Mouse (Mus musculus) liver, embryonic 13.5 days (tissue): ENCODE measurements at regions not wholly inside any gene's neighbourhood (a gene's known extent, or its start where the extent isn't known, plus 50 kb on each side); places are given as distances from the start of the nearest gene placed in this dataset.

Experiments
- ATAC-seq: fragments of 200-750 bp; cut with Nextera tagmentation; 2 replicates; pipeline ENCODE4 v1.8.0; 2017; ENCODE audit warnings: low read depth, mild to moderate bottlenecking, moderate number of reproducible peaks, moderate library complexity
- DNase-seq: peaks from one replicate; pipeline ENCODE4 v3.0.0; 2022
- H3K27ac ChIP-seq: fragments of 300-500 bp; sonication (generic); 2 replicates; pipeline ENCODE4 v1.5.1; 2015; ENCODE audit warnings: moderate library complexity, mild to moderate bottlenecking, inconsistent platforms
- H3K27me3 ChIP-seq: fragments of 300-500 bp; sonication (generic); 2 replicates; pipeline ENCODE4 v1.6.1; 2015; ENCODE audit warnings: mild to moderate bottlenecking, inconsistent platforms
- H3K36me3 ChIP-seq: fragments of 300-500 bp; sonication (generic); 2 replicates; pipeline ENCODE4 v1.6.1; 2015; ENCODE audit warnings: mild to moderate bottlenecking, inconsistent platforms
- H3K4me1 ChIP-seq: fragments of 300-500 bp; sonication (generic); replicated peaks from 2 replicates; pipeline ENCODE4 v1.6.1; 2015; ENCODE audit warnings: inconsistent platforms
- H3K4me2 ChIP-seq: fragments of 300-500 bp; sonication (generic); 2 replicates; pipeline ENCODE4 v1.6.1; 2015; ENCODE audit warnings: inconsistent platforms, mild to moderate bottlenecking, moderate library complexity
- H3K4me3 ChIP-seq: fragments of 300-500 bp; sonication (generic); replicated peaks from 2 replicates; pipeline ENCODE4 v1.5.1; 2015; ENCODE audit warnings: mild to moderate bottlenecking, inconsistent platforms
- H3K9ac ChIP-seq: fragments of 300-500 bp; sonication (generic); 2 replicates; pipeline ENCODE4 v1.6.1; 2015; ENCODE audit warnings: mild to moderate bottlenecking, inconsistent platforms
- H3K9me3 ChIP-seq: fragments of 300-500 bp; sonication (generic); replicated peaks from 2 replicates; pipeline ENCODE4 v1.6.1; 2016; ENCODE audit warnings: inconsistent platforms
- WGBS: fragments of 180-500 bp; shearing (Covaris S2); methylation state at CpG from one replicate; pipeline ENCODE4 v1.1.7; 2015; ENCODE audit not compliant: insufficient replicate concordance; 5-methylcytosine and 5-hydroxymethylcytosine counted together

DNA sequence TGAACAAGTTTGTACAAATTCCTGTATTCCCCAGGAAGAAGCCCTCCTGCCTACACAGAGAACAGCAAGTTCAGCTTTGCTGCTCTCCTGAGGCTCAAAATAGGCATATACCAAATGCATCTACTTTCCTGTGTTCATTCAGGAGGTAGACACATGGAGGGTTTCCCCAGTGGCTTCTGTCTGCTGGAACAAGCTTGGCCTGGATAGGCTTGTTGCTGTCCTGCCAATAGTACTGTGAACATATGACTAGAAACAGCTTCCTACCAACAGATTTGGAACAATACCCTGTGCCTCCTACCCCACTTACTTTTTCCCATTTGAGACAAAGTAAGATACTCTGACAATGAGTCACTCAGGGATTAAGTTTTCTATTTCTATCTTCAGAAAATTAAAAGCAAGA, 93.8 kb upstream of the Wdpcp start:
- H3K4me2 ChIP-seq, result no peak overlapping the region
- H3K36me3 ChIP-seq, result no peaks in the 10 kb centered on the region
- ATAC-seq, result no peak
- H3K9ac ChIP-seq, result no peak overlapping the region
- H3K27me3 ChIP-seq, result no peaks in the 10 kb centered on the region
- no peaks in the 10 kb centered on the region for H3K9me3 ChIP-seq
- H3K4me3 ChIP-seq, result no peak overlapping the region
- no peak overlapping the region for H3K27ac ChIP-seq
- no peak for DNase-seq
- no peaks in the 10 kb centered on the region for H3K4me1 ChIP-seq

DNA sequence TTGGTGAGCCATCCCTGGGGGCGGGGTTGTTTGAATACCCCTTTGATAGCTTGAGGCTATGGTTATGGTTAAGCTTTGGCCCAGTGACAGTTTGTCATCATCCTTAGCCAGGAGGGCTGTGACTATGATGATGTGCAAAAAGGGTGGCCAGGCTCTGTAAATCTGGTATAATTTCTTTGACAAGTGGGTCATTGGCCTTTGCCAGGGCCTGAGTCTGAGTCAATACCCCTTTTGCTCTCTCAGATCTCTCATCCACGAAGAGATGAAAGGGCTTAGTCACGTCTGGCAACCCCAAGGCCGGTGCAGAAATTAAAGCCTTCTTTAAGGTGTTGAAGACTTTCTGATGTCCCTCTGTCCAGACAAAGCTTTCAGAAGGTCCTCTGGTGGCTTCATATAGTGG, 99.7 kb upstream of the Ugp2 start:
- Histone ChIP-seq H3K9me3 (no peaks in the 10 kb centered on the region), H3K4me2 (no peak overlapping the region), H3K9ac (no peak overlapping the region), H3K27ac (no peak overlapping the region), H3K36me3 (no peaks in the 10 kb centered on the region), H3K27me3 (no peaks in the 10 kb centered on the region), H3K4me3 (no peak overlapping the region), H3K4me1 (no peaks in the 10 kb centered on the region)
- ATAC-seq, result no peak
- whole genome bisulfite sequencing, result 63% methylated on average over 4 of the region's 4 CpGs
- DNase-seq, result no peak

DNA sequence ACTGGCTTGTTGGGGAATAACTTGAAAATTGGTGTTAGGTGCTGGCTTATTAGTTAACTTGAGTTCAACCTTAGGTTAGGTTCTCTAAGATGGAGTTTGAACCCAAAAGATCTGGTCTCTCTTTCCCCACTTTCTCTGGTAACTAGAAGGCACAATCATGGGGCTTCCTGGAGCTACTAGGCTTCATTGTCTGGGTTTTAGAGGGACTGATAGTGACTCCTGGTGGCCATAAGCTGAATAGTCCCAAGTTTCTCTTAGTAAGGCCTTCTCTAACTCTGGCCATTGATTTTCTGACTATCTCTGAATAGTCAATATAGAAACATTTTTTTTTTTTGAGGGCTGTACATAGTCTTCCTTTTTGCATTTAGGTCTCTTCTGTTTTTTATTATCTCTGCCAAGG, 97.5 kb upstream of the Ugp2 start:
- H3K36me3 ChIP-seq, result no peaks in the 10 kb centered on the region
- H3K9me3 ChIP-seq, result no peaks in the 10 kb centered on the region
- no peak overlapping the region for H3K4me3 ChIP-seq
- no peak for ATAC-seq
- no peak overlapping the region for H3K4me2 ChIP-seq
- H3K27ac ChIP-seq, result no peak overlapping the region
- H3K27me3 ChIP-seq, result no peaks in the 10 kb centered on the region
- H3K4me1 ChIP-seq, result no peaks in the 10 kb centered on the region
- no peak for DNase-seq
- no peak overlapping the region for H3K9ac ChIP-seq

DNA sequence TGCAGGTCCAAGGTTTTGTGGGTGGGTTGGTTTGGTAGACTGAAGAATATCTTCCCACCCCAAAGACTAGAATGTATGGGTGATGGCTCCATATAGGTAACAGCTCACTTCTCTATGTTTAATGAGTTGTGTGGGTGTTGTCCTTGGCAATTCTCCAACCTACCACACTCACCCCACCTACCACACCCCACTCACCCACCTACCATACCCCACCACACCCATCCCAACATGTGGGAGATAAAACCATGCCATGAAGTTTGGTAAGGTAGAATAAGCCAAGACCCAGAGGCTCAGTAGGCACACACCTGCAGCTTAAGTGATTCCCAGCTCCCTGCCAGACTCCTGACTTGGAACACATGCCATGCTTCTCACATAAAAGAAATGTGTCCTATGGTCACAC, 89.0 kb upstream of the Ugp2 start:
- ATAC-seq (0 out of 2 replicates have a peak, but pooled peaks have one; percentile 29), DNase-seq (no peak)
- no peak overlapping the region for H3K27ac ChIP-seq
- no peak overlapping the region for H3K9ac ChIP-seq
- no peak overlapping the region for H3K4me2 ChIP-seq
- H3K4me3 ChIP-seq, result no peak overlapping the region
- H3K9me3 ChIP-seq, result no peaks in the 10 kb centered on the region
- no peaks in the 10 kb centered on the region for H3K36me3 ChIP-seq
- H3K27me3 ChIP-seq, result no peaks in the 10 kb centered on the region
- no peaks in the 10 kb centered on the region for H3K4me1 ChIP-seq

DNA sequence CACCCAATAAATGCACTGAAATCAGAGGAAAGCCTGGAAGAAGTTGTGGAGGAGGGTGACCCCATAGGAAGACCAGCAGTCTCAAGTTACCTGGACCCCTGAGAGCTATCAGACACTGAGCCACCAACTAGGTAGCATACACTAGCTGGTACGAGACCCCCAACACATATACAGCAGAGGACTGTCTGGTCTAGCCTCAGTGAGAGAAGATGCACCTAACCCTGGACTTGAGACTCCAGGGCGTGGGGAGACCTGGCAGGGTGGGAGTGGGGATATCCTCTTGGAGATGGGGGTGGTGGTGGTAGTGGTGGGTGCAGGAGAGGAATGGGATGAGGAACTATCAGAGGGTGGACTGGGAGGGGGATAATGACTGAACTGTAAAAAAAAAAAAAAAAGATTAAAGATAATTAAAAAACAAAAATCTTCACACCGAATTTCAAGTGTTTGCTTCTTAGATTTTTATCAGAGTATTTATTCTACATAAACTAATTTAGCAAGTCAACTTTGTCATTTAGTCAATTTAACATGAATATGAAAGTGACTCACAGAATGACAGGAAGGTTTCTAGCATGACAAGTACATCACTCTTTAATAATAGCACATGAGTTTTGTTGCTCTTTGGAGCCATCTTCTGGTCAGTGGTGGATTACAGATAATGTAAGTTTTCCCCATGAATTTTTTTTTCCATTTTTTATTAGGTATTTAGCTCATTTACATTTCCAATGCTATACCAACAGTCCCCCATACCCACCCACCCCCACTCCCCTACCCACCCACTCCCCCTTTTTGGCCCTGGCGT, 82.5 kb upstream of the Ugp2 start:
- Histone ChIP-seq H3K4me2 (no peak overlapping the region), H3K4me3 (no peak overlapping the region), H3K36me3 (no peaks in the 10 kb centered on the region), H3K9me3 (no peaks in the 10 kb centered on the region), H3K27me3 (no peaks in the 10 kb centered on the region), H3K4me1 (no peaks in the 10 kb centered on the region), H3K27ac (no peak overlapping the region), H3K9ac (no peak overlapping the region)
- ATAC-seq (no peak), DNase-seq (no peak)
- 58% methylated on average over 3 of the region's 4 CpGs for WGBS

DNA sequence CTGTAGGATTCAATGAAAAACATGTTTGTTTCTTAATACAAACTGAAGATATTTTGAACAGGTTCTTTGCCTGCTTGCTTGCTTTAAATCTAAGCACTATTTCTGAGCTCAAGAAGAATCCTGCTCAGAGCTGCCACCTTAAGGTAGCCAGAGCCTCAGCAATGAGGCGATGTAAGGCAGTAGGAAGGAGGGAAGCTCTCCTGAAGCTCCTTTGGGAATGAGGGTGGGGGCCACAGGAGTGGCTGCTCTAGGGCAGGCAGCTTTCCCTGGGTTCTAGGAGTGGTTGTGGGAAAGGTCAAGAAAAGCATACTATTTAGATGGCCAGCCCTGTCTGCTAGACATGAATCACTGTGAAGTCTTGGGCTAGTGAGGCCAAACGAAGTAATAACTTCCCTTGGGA, 62.7 kb upstream of the Ugp2 start:
- DNase-seq (no peak), ATAC-seq (no peak)
- H3K4me2 ChIP-seq, result no peak overlapping the region
- H3K27me3 ChIP-seq, result no peaks in the 10 kb centered on the region
- no peak overlapping the region for H3K9ac ChIP-seq
- H3K4me3 ChIP-seq, result no peak overlapping the region
- no peak overlapping the region for H3K27ac ChIP-seq
- H3K36me3 ChIP-seq, result no peaks in the 10 kb centered on the region
- no peaks in the 10 kb centered on the region for H3K9me3 ChIP-seq
- 41% methylated on average over 2 of the region's 2 CpGs for WGBS
- 0 out of 2 replicates have a peak, but pooled peaks cover 4% of the 10 kb centered on the region for H3K4me1 ChIP-seq

DNA sequence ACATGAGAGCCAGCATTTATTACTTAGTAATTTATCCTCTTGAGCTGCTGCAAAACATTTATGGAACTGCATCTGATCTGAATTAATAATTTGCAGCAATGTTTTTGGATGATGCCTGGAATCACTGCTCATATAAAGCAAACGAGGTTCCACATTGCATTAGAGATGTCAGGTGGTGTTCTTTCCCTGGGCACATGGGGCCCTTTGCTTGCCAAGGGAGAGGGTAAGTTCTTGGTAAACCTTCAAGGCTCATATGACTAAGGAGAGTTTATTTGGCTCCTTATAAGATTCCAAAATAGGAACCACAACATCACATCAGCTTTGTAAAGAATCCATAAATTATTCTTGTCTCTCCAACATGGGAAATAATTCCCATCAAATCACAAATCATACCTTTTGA, 59.0 kb upstream of the Ugp2 start:
- no peak for ATAC-seq
- Histone ChIP-seq H3K4me3 (no peak overlapping the region), H3K9me3 (no peaks in the 10 kb centered on the region), H3K27ac (no peak overlapping the region), H3K36me3 (no peaks in the 10 kb centered on the region), H3K9ac (no peak overlapping the region), H3K4me2 (no peak overlapping the region), H3K27me3 (no peaks in the 10 kb centered on the region), H3K4me1 (0 out of 2 replicates have a peak, but pooled peaks cover 4% of the 10 kb centered on the region)
- no peak for DNase-seq
- 28% methylated on average over 1 of the region's 1 CpGs for WGBS

DNA sequence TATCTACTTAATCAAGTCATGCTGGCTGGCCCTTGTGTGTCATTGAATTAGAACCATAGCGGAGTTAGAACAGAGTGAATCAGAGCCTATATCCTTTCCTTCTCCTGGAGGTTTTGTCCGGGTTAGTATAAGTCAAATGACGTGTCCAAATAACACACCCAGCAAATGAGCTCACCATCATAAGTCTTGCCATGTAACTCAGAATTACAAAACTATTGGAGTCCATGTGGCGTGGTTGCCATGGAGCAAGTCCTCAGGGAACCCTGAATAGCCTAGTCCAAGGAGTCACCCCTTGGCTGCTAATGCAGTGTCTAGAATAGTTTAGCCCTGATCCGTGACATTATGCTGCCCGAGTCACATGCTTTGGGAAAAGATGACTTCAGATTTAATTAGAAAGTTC, 57.7 kb upstream of the Ugp2 start:
- Histone ChIP-seq H3K27me3 (no peaks in the 10 kb centered on the region), H3K9me3 (no peaks in the 10 kb centered on the region), H3K4me3 (no peak overlapping the region), H3K36me3 (no peaks in the 10 kb centered on the region), H3K9ac (no peak overlapping the region), H3K4me1 (0 out of 2 replicates have a peak, but pooled peaks cover 4% of the 10 kb centered on the region), H3K27ac (no peak overlapping the region), H3K4me2 (no peak overlapping the region)
- no peak for ATAC-seq
- 68% methylated on average over 6 of the region's 6 CpGs for WGBS
- DNase-seq, result no peak

DNA sequence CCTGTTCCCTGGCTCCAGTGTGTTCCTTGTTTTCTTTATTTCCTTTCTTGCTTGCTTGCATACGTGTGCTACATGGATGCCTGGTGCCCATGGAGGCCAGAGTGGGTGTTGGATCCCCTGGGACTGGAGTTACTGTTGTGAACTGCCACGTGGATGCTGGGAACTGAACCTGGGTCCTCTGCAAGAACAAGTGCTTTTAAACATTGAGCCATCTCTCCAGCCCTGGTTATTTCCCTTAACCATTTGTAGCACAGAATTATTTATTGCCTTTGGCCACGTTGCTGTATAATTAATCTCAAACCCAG, 57.0 kb upstream of the Ugp2 start:
- Histone ChIP-seq H3K4me3 (no peak overlapping the region), H3K9me3 (no peaks in the 10 kb centered on the region), H3K9ac (no peak overlapping the region), H3K36me3 (no peaks in the 10 kb centered on the region), H3K4me2 (no peak overlapping the region), H3K27me3 (no peaks in the 10 kb centered on the region), H3K27ac (no peak overlapping the region), H3K4me1 (0 out of 2 replicates have a peak, but pooled peaks cover 4% of the 10 kb centered on the region)
- ATAC-seq (no peak), DNase-seq (no peak)
- 37% methylated on average over 3 of the region's 3 CpGs for WGBS

DNA sequence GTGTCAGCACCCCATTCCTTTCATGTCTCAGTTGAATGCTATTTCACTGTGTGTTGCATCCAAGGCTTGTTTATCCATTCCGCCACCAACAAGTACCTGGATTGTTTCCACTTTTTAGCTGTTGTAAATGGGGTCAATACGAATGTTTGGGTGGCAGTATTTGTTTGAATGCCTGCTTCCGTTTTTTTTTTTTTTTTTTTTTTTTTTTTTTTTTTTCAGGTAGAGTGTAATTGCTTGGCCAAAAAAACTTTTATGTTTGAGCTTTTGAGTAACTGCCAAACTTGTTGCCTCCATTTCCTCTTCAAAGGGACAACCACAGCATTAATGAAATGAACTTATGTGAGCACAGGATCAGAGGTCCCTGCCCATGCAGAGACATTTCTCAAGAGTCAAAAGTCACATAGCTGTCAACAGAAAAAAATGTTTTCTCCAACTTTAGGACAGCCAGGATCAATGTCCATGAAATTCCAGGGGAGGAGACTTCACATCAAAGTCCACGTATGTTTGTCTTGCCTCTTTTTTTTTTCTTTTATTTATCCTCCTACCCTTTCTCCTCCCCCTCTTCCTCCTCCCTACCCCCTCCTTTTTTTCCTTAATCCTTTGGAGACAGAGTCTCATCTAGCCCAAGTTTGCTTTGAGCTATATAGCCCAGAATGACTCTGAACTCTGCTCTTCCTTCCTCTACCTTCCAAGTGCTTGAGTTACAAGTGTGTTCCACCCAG, 56.5 kb upstream of the Ugp2 start:
- H3K4me3 ChIP-seq, result no peak overlapping the region
- H3K27me3 ChIP-seq, result no peaks in the 10 kb centered on the region
- DNase-seq (no peak), ATAC-seq (no peak)
- H3K4me1 ChIP-seq, result 0 out of 2 replicates have a peak, but pooled peaks cover 1% of the 10 kb centered on the region
- no peaks in the 10 kb centered on the region for H3K9me3 ChIP-seq
- no peak overlapping the region for H3K9ac ChIP-seq
- no peak overlapping the region for H3K27ac ChIP-seq
- 51% methylated on average over 4 of the region's 4 CpGs for WGBS
- H3K4me2 ChIP-seq, result no peak overlapping the region
- no peaks in the 10 kb centered on the region for H3K36me3 ChIP-seq

DNA sequence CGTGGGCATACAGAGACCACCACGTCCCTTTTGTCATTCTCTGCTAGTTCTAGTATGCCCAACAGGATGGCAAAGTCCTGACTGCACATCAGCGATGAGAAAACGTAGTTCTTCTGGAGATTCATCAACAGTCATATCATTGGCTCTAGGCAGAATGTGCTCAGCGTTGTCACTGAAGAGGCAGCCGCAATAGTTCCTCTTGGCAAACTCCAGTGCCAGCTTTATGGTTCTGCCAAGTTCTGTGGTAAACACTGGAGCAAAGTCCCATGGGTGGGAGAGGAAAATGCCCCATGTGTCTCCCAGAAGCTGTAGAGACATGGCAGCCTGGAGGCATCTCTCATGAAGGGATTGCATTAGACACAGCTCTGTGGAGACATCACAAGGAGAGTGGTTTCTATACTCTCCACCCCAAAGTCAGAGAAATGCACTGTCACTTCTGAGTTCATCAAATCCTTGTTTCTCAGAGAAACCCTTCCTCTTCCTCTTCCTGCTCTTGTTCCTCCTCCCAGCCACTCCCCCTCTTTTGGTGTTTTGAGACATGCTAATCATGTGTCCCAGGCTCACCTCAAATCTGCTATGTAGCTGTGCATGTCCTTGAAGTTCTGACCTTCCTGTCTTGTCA, 54.6 kb upstream of the Ugp2 start:
- Histone ChIP-seq H3K36me3 (no peaks in the 10 kb centered on the region), H3K9me3 (no peaks in the 10 kb centered on the region), H3K9ac (no peak overlapping the region), H3K27me3 (no peaks in the 10 kb centered on the region), H3K4me1 (no peaks in the 10 kb centered on the region), H3K27ac (peak overlapping the region; percentile 32; the same call in 1 of the 2 replicates), H3K4me2 (no peak overlapping the region), H3K4me3 (no peak overlapping the region)
- DNase-seq (no peak), ATAC-seq (no peak)
- WGBS, result 66% methylated on average over 6 of the region's 6 CpGs

DNA sequence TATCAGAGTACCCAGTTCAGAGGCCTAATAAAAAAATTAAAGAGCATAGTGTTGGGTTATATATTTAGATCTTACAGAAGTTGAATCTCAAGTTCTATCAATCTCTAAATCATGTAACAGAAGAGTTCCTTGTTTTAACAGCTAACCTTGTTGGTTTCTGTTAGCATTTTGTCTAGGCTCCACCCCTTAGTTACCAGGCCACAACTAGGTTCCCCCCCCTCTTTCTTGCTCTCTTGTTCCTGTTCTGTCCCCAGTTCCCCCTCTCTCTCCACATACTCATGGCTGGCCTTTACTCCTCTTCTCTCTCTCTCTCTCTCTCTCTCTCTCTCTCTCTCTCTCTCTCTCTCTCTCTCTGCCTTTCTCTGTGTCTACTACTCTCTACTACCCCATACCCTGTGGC, 53.3 kb upstream of the Ugp2 start:
- no peak overlapping the region for H3K4me3 ChIP-seq
- no peaks in the 10 kb centered on the region for H3K27me3 ChIP-seq
- no peaks in the 10 kb centered on the region for H3K9me3 ChIP-seq
- no peak overlapping the region for H3K27ac ChIP-seq
- ATAC-seq (no peak), DNase-seq (no peak)
- no peaks in the 10 kb centered on the region for H3K36me3 ChIP-seq
- no peaks in the 10 kb centered on the region for H3K4me1 ChIP-seq
- no peak overlapping the region for H3K4me2 ChIP-seq
- no peak overlapping the region for H3K9ac ChIP-seq
